Mouse (Mus musculus) neural tube, embryonic 12.5 days (tissue): Measurements from ENCODE around the gene Apbb2. TPM values are rescaled to one million over a fixed set of nuclear protein-coding genes. Genes with fewer than 3 reads are reported as not detected.

Experiments
- ATAC-seq: fragments of 200-750 bp; cut with Nextera tagmentation; 2 replicates; pipeline ENCODE4 v1.8.0; 2017; ENCODE audit warnings: low read depth, mild to moderate bottlenecking, moderate TSS enrichment, moderate library complexity; ENCODE audit not compliant: low FRiP score
- H3K27ac ChIP-seq: fragments of 300-500 bp; sonication (generic); 2 replicates; pipeline ENCODE4 v1.5.1; 2016
- H3K27me3 ChIP-seq: fragments of 300-500 bp; sonication (generic); replicated peaks from 2 replicates; pipeline ENCODE4 v1.6.1; 2016; ENCODE audit warnings: mild to moderate bottlenecking
- H3K36me3 ChIP-seq: fragments of 300-500 bp; sonication (generic); 2 replicates; pipeline ENCODE4 v1.6.1; 2016; ENCODE audit warnings: mild to moderate bottlenecking
- H3K4me1 ChIP-seq: fragments of 300-500 bp; sonication (generic); 2 replicates; pipeline ENCODE4 v1.6.1; 2016
- H3K4me2 ChIP-seq: fragments of 300-500 bp; sonication (generic); replicated peaks from 2 replicates; pipeline ENCODE4 v1.6.1; 2016; ENCODE audit warnings: mild to moderate bottlenecking
- H3K4me3 ChIP-seq: fragments of 300-500 bp; sonication (generic); 2 replicates; pipeline ENCODE4 v1.5.1; 2016
- H3K9ac ChIP-seq: fragments of 300-500 bp; sonication (generic); 2 replicates; pipeline ENCODE4 v1.6.1; 2016; ENCODE audit warnings: mild to moderate bottlenecking
- H3K9me3 ChIP-seq: fragments of 300-500 bp; sonication (generic); 2 replicates; pipeline ENCODE4 v1.6.1; 2016; ENCODE audit warnings: mild to moderate bottlenecking
- WGBS: fragments of 180-500 bp; shearing (Covaris S2); methylation state at CpG from one replicate; pipeline ENCODE4 v1.1.7; 2016; 5-methylcytosine and 5-hydroxymethylcytosine counted together
- polyA plus RNA-seq: library from polyadenylated mRNA; unstranded; fragments of >200 nt; fragmentation: Nextera tagmentation; extraction: Ambion mirVana; gene quantifications from 2 replicates; pipeline ENCODE4 v1.2.1, GENCODE M21; 2016

Gene Apbb2
- polyA plus RNA-seq, 1 experiment from 2014 or later: 80.5 TPM

- H3K36me3 ChIP-seq: 0 out of 2 replicates have a peak, but pooled peaks cover 4% of the 10 kb centered on the region
- no peak overlapping the region for H3K4me2 ChIP-seq
- H3K9ac ChIP-seq: no peak overlapping the region
- WGBS: 93% methylated on average over 4 of the region's 4 CpGs
- no peaks in the 10 kb centered on the region for H3K9me3 ChIP-seq
- H3K4me3 ChIP-seq: no peak overlapping the region
- H3K27ac ChIP-seq: no peak overlapping the region
- H3K27me3 ChIP-seq: no peaks in the 10 kb centered on the region
- H3K4me1 ChIP-seq: no peaks in the 10 kb centered on the region
- ATAC-seq: no peak
These were observed 218.0 kb downstream of the Apbb2 start for GRCm38 (mm10) chr5:66400563-66400962.

- no peak overlapping the region for H3K4me3 ChIP-seq
- no peaks in the 10 kb centered on the region for H3K4me1 ChIP-seq
- no peak overlapping the region for H3K9ac ChIP-seq
- H3K4me2 ChIP-seq: no peak overlapping the region
- H3K27ac ChIP-seq: no peak overlapping the region
- 61% methylated on average over 2 of the region's 2 CpGs for WGBS
- no peaks in the 10 kb centered on the region for H3K27me3 ChIP-seq
- ATAC-seq: no peak
- no peaks in the 10 kb centered on the region for H3K9me3 ChIP-seq
- 0 out of 2 replicates have a peak, but pooled peaks cover 4% of the 10 kb centered on the region for H3K36me3 ChIP-seq
These were observed 219.3 kb downstream of the Apbb2 start for GRCm38 (mm10) chr5:66399264-66399620.

- ATAC-seq: no peak
- Histone ChIP-seq H3K4me3 (no peak overlapping the region), H3K9ac (no peak overlapping the region), H3K4me1 (no peaks in the 10 kb centered on the region; the same call in 1 of the 2 replicates), H3K4me2 (no peak overlapping the region), H3K36me3 (0 out of 2 replicates have a peak, but pooled peaks cover 4% of the 10 kb centered on the region), H3K27ac (no peak overlapping the region), H3K9me3 (no peaks in the 10 kb centered on the region), H3K27me3 (no peaks in the 10 kb centered on the region)
- whole genome bisulfite sequencing: 89% methylated on average over 5 of the region's 5 CpGs
These were observed 219.9 kb downstream of the Apbb2 start for GRCm38 (mm10) chr5:66398530-66399263.

- Histone ChIP-seq H3K4me3 (no peak overlapping the region), H3K9ac (no peak overlapping the region), H3K4me2 (no peak overlapping the region), H3K27me3 (no peaks in the 10 kb centered on the region), H3K36me3 (0 out of 2 replicates have a peak, but pooled peaks cover 4% of the 10 kb centered on the region), H3K4me1 (peaks cover 10% of the 10 kb centered on the region; the same call in 1 of the 2 replicates), H3K27ac (no peak overlapping the region), H3K9me3 (no peaks in the 10 kb centered on the region)
- 81% methylated on average over 10 of the region's 10 CpGs for WGBS
- no peak for ATAC-seq
These were observed 224.7 kb downstream of the Apbb2 start for GRCm38 (mm10) chr5:66393767-66394446.

GRCm38 (mm10) chr5:66392861-66393529, 225.6 kb downstream of the Apbb2 start:
- Histone ChIP-seq H3K4me2 (no peak overlapping the region), H3K9ac (no peak overlapping the region), H3K27me3 (no peaks in the 10 kb centered on the region), H3K27ac (no peak overlapping the region), H3K36me3 (no peaks in the 10 kb centered on the region), H3K4me3 (no peak overlapping the region), H3K9me3 (no peaks in the 10 kb centered on the region), H3K4me1 (peaks cover 17% of the 10 kb centered on the region)
- WGBS: 57% methylated on average over 18 of the region's 18 CpGs
- ATAC-seq: no peak

- peaks cover 20% of the 10 kb centered on the region for H3K4me1 ChIP-seq
- no peaks in the 10 kb centered on the region for H3K9me3 ChIP-seq
- H3K36me3 ChIP-seq: no peaks in the 10 kb centered on the region
- H3K4me2 ChIP-seq: no peak overlapping the region
- no peak overlapping the region for H3K9ac ChIP-seq
- 66% methylated on average over 11 of the region's 11 CpGs for WGBS
- no peak for ATAC-seq
- no peak overlapping the region for H3K27ac ChIP-seq
- no peaks in the 10 kb centered on the region for H3K27me3 ChIP-seq
- H3K4me3 ChIP-seq: no peak overlapping the region
These were observed 226.8 kb downstream of the Apbb2 start for GRCm38 (mm10) chr5:66391771-66392170.

- no peak for ATAC-seq
- no peaks in the 10 kb centered on the region for H3K9me3 ChIP-seq
- no peak overlapping the region for H3K27ac ChIP-seq
- no peaks in the 10 kb centered on the region for H3K36me3 ChIP-seq
- WGBS: 64% methylated on average over 5 of the region's 5 CpGs
- H3K9ac ChIP-seq: no peak overlapping the region
- H3K4me3 ChIP-seq: no peak overlapping the region
- no peak overlapping the region for H3K4me2 ChIP-seq
- H3K27me3 ChIP-seq: no peaks in the 10 kb centered on the region
- H3K4me1 ChIP-seq: peaks cover 20% of the 10 kb centered on the region
These were observed 227.3 kb downstream of the Apbb2 start for GRCm38 (mm10) chr5:66391299-66391698.

GRCm38 (mm10) chr5:66390567-66390966, 228.0 kb downstream of the Apbb2 start:
- no peaks in the 10 kb centered on the region for H3K27me3 ChIP-seq
- 68% methylated on average over 6 of the region's 6 CpGs for WGBS
- H3K27ac ChIP-seq: no peak overlapping the region
- H3K4me2 ChIP-seq: no peak overlapping the region
- no peaks in the 10 kb centered on the region for H3K36me3 ChIP-seq
- no peaks in the 10 kb centered on the region for H3K9me3 ChIP-seq
- no peak for ATAC-seq
- H3K4me3 ChIP-seq: no peak overlapping the region
- peaks cover 20% of the 10 kb centered on the region for H3K4me1 ChIP-seq
- no peak overlapping the region for H3K9ac ChIP-seq

GRCm38 (mm10) chr5:66387481-66387880, 231.1 kb downstream of the Apbb2 start:
- Histone ChIP-seq H3K36me3 (no peaks in the 10 kb centered on the region), H3K4me2 (no peak overlapping the region), H3K27me3 (no peaks in the 10 kb centered on the region), H3K4me1 (peaks cover 24% of the 10 kb centered on the region), H3K9me3 (no peaks in the 10 kb centered on the region), H3K27ac (no peak overlapping the region), H3K9ac (no peak overlapping the region), H3K4me3 (no peak overlapping the region)
- ATAC-seq: no peak
- WGBS: 63% methylated on average over 8 of the region's 8 CpGs

GRCm38 (mm10) chr5:66385636-66386035, 232.9 kb downstream of the Apbb2 start:
- Histone ChIP-seq H3K4me2 (no peak overlapping the region), H3K36me3 (no peaks in the 10 kb centered on the region), H3K27ac (no peak overlapping the region), H3K27me3 (no peaks in the 10 kb centered on the region), H3K4me3 (no peak overlapping the region), H3K9ac (no peak overlapping the region), H3K4me1 (peaks cover 17% of the 10 kb centered on the region), H3K9me3 (no peaks in the 10 kb centered on the region)
- ATAC-seq: no peak
- WGBS: 48% methylated on average over 3 of the region's 3 CpGs

GRCm38 (mm10) chr5:66384806-66385446, 233.7 kb downstream of the Apbb2 start:
- H3K4me3 ChIP-seq: no peak overlapping the region
- ATAC-seq: no peak
- 80% methylated on average over 6 of the region's 6 CpGs for WGBS
- H3K9ac ChIP-seq: no peak overlapping the region
- H3K4me1 ChIP-seq: peaks cover 17% of the 10 kb centered on the region
- no peaks in the 10 kb centered on the region for H3K9me3 ChIP-seq
- H3K4me2 ChIP-seq: no peak overlapping the region
- H3K27me3 ChIP-seq: no peaks in the 10 kb centered on the region
- H3K27ac ChIP-seq: no peak overlapping the region
- no peaks in the 10 kb centered on the region for H3K36me3 ChIP-seq

GRCm38 (mm10) chr5:66384114-66384513, 234.5 kb downstream of the Apbb2 start:
- Histone ChIP-seq H3K27ac (no peak overlapping the region), H3K4me1 (peaks cover 16% of the 10 kb centered on the region), H3K27me3 (no peaks in the 10 kb centered on the region), H3K4me3 (no peak overlapping the region), H3K9ac (no peak overlapping the region), H3K9me3 (no peaks in the 10 kb centered on the region), H3K36me3 (no peaks in the 10 kb centered on the region), H3K4me2 (no peak overlapping the region)
- 82% methylated on average over 5 of the region's 5 CpGs for WGBS
- no peak for ATAC-seq
